Mouse (Mus musculus): Measurements from ENCODE around the gene Nsun5. TPM values are rescaled to one million over a fixed set of nuclear protein-coding genes. Genes with fewer than 3 reads are reported as not detected.
A peak's percentile ranks its signal among the peaks of the same experiment; 100 is the strongest.
"Not testable (repeated sequence)": the region's sequence is repeated elsewhere in the genome, so short reads cannot be mapped to it uniquely, and the experiment has no call there.

The Nsun5 gene
- total RNA-seq (2021): 10 to 100 TPM; 20.4 to 25.0 TPM
- long read RNA-seq, experiment 1, transcript Nsun5-201 (10 exons, 2,243 nt): major isoform, 13 of 27 reads
- long read RNA-seq, experiment 1, partial matches to known transcripts: 2 of 27 reads
- long read RNA-seq, experiment 1, other reads (novel, unspliced or antisense): 12 of 27 reads
- long read RNA-seq, experiment 2, transcript Nsun5-201 (10 exons, 2,243 nt): major isoform, 6 of 16 reads
- long read RNA-seq, experiment 2, partial matches to known transcripts: 4 of 16 reads
- long read RNA-seq, experiment 2, other reads (novel, unspliced or antisense): 6 of 16 reads

DNA sequence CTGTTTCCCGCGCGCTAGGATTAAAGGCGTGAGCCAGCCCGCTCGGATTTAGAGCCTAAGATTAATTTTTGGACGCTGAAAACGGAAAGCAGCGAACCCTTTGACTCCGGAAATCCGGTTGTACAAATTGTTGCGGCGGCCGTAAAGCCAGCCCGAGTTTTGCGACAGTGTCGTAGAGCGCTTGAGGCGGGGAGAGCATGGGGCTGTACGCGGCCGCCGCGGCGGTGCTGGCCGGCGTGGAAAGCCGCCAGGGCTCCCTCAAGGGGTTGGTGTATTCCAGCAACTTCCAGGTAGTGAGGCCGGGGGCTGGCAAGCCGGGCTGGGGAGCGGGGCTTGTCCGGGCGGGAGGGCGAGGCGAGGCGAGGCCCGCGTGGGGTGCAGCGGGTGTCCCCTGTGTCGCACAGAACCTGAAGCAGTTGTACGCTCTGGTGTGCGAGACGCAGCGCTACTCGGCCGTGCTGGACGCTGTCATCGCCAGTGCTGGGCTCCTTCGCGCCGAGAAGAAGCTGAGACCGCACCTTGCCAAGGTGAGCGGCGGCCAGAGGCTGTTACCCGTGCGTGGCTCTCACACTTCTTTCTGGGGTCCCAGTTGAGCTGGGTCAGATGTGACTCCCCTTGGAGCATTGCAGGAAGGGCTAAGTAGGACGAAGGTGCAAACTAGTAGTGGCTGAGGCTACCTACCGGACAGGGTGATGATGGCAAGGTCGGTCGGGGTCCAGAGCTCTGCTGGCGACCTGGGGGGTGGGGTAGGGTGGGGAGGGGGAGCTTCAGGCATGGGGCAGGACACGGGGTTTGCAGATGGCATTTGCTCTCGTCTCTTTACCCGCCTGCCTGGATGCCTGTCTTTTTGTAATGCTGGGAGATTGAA, at the start of gene Nsun5:
Nsun5 (plus strand) TSS at position 167 of the 868 bp plus-strand sequence.
- peak; percentile 93 to 96 for DNase-seq (ENCODE audit: low spot score in 2 of 2)

- no peak for DNase-seq (ENCODE audit: low spot score in 2 of 2)
Measured at GRCm38 (mm10) chr5:135322197-135322596, 47.6 kb upstream of the Nsun5 start.

DNA sequence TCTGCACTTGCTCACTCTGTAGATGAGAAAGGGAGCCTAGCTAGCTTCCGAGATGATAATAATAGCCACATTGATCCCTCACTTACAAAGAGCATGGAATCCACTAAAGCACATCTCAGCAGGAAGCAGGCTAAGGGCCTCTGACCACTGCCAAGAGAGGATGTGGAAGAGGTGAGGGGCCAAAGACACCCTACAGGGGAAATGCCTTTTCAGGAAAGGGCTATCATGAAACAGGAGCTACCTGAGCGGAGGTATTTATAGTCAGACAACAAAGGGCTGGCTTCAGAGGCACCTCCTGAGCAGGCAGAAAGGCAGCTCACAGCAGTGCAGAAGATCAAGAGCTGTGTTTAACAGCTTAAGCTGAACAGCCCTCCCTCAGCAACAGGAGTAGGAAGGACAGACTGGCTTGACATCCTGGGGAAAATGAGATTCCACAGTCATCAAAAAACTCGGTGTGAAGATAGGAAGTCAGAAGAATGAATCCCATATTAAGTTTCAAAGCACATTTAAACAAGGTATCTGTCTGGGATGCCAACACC, 43.6 kb upstream of the Nsun5 start:
- no peak for DNase-seq (ENCODE audit: low spot score in 2 of 2)

DNA sequence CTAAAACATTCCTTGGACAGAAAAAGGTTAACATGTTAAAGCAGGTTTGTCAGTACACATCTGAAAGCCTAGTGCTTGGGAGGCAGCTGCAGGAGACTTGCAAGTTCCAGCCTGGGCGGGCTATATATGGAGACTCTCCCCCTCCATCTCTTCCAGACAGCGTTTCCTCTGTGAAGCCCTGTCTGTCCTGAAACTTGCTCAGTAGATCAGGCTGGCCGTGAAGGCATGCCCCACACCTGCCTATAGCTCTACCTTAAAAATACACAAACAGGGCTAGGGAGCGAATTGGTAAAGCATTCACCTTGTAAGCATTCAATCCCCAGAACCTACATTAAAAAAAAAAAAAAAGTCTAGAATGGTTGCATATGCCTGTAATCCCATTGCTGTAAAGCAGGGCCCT, 40.3 kb upstream of the Nsun5 start:
- no peak for DNase-seq (ENCODE audit: low spot score in 2 of 2)

- DNase-seq (ENCODE audit: low spot score in 2 of 2): no peak
Measured at GRCm38 (mm10) chr5:135330201-135330600, 39.6 kb upstream of the Nsun5 start.

GRCm38 (mm10) chr5:135331161-135331560, 38.6 kb upstream of the Nsun5 start:
- DNase-seq (ENCODE audit: low spot score in 2 of 2): no peak

DNA sequence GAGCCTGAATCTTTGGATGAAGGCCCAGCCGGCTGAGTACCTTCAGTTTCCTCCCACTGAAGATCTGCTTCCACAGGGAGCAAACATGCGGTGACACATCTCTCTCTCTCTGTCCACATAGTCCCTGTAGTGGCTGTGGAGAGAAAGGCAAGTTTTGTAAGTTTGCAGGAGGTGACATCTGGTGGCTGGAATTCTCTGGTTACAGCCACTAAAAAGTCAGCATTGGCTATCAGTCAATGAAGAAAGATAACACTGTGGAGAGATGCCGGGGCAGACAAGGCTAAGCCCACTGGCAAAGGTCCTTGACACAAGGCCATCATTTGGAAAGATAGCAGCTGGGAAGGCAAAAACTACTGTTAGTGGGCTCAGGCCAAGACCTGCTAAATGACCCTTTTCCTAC, 32.2 kb upstream of the Nsun5 start:
- DNase-seq (ENCODE audit: low spot score in 2 of 2): no peak

- DNase-seq (ENCODE audit: low spot score in 2 of 2): no peak
Measured at GRCm38 (mm10) chr5:135345989-135346388, 23.8 kb upstream of the Nsun5 start.

- DNase-seq (ENCODE audit: low spot score in 2 of 2): no peak
Measured at GRCm38 (mm10) chr5:135346430-135346829, 23.3 kb upstream of the Nsun5 start.

DNA sequence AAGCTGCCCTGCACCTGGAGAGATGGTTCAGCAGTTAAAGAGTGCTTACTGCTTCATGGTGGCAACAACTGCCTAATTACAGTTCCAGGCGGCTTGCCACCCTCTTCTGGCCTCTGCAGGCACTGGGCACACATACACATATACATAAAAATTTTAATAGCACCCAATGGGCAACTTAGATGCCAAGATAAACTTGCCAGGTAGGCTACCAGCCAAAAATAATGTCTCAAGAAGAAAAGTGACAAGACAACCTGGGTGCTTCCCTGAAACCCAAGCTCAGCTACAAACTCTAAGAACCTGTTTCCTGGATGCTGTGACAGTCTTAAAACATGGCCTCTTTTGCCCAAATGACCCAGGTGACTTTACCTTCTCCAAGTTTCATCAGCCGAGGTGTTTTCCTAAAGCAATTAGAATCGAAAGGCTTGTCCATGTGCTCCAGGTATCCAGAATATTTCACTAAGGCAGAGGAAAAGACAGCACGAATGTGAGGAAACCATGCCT, 22.2 kb upstream of the Nsun5 start:
- no peak for DNase-seq (ENCODE audit: low spot score in 2 of 2)

- no peak for DNase-seq (ENCODE audit: low spot score in 2 of 2)
Measured at GRCm38 (mm10) chr5:135349862-135350261, 19.9 kb upstream of the Nsun5 start, which contains the start of gene Fkbp6. TSS of gene Fkbp6 (minus strand) at chr5:135350044.

DNA sequence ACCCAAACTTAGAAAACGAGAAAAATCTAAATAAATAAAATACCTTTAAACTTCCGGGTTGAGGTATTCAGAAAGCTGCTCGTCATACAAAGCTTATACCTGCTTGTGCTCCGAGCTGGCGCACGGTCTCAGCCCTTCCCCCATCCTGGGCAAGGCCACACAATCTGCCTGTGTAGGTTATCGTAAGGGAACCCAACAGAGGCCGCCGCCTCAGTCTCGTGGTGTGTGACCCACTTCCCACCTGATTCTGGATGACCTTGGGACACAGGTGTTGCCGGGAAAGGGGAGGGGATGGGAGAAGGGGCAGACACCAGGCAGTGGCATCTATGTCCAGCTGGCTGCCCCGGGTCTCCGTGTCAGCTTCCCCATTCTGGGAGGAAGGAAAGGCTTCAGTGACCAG, 18.1 kb upstream of the Nsun5 start:
- DNase-seq (ENCODE audit: low spot score in 2 of 2): no peak

DNA sequence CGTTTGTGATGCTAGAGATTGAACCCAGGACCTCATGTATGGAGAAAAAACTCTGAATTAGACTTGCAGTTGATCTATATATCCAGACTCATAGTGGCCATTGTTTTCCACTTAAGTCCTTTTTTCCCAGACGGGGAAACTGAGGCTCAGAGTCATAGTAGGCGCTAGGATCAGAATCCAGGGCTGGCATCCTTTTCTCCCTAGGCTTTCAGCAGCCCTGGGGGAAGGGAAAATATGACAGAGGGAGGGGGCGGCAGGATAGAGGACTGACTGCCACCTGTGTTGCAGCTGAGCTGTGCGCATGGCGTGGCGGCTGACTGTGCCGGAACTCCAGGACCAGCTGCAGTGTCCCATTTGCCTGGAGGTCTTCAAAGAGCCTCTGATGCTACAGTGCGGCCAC, 16.8 kb upstream of the Nsun5 start, which contains the start of gene Trim50:
Trim50 (plus strand) TSS at position 301 of the 400 bp plus-strand sequence.
- no peak for DNase-seq (ENCODE audit: low spot score in 2 of 2)

- no peak for DNase-seq (ENCODE audit: low spot score in 2 of 2)
Measured at GRCm38 (mm10) chr5:135353564-135353963, 16.2 kb upstream of the Nsun5 start.

DNA sequence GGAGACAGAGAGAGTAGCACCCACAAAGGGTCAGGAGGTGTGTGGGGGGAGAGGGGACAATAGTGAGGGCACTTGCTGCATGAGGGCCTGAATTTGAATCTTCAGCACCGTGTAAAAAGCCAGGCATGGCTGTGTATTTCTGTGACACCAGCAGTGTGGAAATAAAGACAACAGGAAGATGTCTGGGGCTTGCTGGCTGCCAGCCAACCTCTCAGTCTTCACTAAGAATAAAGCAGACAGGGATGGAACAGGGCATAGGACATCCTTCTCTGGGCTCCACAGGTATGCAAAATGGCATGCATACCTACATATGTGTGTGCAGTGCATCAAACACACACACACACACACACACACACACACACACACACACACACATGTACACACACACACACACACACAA, 13.7 kb upstream of the Nsun5 start:
- DNase-seq (ENCODE audit: low spot score in 2 of 2): no peak

DNA sequence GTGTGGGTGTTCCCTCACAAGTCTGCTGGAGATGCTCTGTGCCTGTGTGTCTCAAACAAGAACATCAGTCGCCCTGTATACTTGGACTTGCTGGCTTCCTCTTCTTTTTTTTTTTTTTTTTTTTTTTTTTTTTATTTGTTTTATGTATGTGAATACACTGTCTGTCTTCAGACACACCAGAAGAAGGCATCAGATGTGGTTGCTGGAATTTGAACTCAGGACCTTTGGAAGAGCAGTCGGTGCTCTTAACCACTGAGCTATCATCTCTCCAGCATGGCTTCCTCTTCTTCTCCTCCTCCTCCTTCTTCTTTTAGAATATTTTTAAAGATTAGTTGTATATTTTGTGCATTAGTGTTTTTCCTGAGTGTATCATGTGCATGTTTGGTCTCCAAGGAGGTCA, 12.2 kb upstream of the Nsun5 start:
- peak in 1 of 2 experiments; percentile 34 for DNase-seq (ENCODE audit: low spot score in 2 of 2)

GRCm38 (mm10) chr5:135359772-135360171, 10.0 kb upstream of the Nsun5 start:
- no peak for DNase-seq (ENCODE audit: low spot score in 2 of 2)

GRCm38 (mm10) chr5:135362572-135362971, 7.2 kb upstream of the Nsun5 start:
- DNase-seq (ENCODE audit: low spot score in 2 of 2): no peak

DNA sequence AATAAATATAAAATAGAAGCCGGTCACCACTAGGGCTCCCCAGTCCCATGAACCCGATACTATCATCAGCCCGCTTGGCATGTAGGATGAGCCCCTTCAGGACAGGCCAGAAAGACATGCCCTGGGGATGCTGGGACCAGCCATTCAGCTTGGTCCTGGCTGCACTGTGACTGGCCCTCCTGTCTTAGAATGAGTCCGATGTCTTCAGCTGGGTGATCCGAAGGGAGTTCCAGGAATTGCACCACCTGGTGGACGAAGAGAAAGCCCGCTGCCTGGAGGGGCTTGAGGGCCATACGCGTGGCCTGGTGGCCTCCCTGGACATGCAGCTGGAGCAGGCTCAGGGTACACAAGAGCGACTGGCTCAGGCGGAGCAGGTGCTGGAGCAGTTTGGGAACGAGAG, 6.2 kb upstream of the Nsun5 start:
- no peak for DNase-seq (ENCODE audit: low spot score in 2 of 2)

DNA sequence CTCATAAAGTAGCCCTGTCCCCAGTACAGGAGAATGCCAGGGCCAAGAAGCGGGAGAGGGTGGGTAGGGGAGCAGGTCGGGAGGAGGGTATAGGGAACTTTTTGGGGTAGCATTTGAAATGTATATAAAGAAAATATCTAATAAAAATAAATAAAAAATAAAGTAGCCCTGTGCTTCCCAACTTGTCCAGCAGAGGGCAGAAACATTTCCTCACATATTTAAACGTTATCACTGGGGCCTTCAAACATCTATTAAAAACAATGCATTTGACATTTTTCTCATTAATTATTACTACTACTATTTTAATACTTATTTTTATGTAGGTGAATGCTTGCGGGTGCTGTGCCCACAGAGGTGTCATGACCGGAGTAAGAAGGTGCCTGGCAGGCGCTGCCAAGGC, 1.9 kb upstream of the Nsun5 start:
- DNase-seq (ENCODE audit: low spot score in 2 of 2): no peak

DNA sequence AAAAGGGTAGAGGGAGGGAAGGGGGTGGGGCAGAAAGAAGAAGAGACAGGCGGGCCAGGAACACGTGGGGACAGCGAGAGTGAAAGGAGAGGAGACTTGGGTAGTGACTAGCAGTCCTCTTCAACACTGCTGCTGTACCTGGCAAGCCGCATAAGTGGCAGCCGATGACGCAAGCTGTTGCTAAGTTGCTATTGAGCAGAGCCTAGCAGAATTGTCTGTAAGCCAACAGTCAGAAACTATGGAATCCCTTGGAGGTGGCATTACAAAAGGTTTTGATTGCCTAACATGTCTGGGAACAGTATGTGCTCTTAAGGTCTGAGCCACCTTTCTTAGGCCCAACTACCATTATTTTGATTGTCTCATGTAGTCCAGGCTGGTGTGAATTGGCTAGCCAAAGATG, 1.4 kb upstream of the Nsun5 start:
- DNase-seq (ENCODE audit: low spot score in 2 of 2): no peak

DNA sequence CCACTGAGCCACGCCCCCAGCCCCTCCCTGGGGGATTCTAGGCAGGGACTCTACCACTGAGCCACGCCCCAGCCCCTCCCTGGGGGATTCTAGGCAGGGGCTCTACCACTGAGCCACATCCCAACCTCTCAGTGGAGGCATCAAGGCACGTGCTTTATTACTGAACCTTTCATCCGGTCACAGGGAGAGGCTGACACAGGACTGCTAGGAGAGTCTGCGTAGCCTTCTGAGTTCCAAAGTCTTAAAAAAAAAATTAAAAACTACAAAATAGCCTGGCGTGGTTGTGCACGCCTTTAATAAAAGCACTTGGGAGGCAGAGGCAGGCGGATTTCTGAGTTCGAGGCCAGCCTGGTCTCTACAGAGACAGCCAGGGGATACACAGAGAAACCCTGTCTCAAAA, 557 bp upstream of the Nsun5 start:
- not testable (repeated sequence) for DNase-seq (ENCODE audit: low spot score in 2 of 2)
